Mouse (Mus musculus): ENCODE data around the gene Zfp365. TPM values are rescaled to one million over a fixed set of nuclear protein-coding genes. Genes with fewer than 3 reads are reported as not detected.

The Zfp365 gene
- total RNA-seq, 4 experiments from 2014 or later = 214 to 255 (median 232) TPM

DNA sequence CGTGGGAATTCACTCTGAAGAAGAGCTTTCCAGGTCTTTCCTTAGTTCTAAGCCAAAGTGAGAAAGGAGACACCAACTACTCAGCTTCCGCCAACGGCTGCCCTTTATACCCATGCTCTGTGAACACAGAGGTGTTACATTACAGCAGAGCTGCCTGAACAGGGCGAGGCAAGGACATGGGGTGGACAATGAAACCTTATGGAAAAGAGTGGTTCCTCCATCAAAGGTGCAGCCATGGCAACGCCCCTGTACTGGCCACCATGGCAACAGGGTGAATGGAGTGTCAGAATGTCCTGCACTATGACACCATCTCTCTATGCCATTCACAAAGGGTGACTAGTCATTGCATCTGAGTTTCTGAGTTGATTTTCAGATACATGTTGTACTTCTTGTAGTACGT lies 61.4 kb downstream of the Zfp365 start:
- no peak for DNase-seq (ENCODE audit: low spot score in 2 of 2)

DNA sequence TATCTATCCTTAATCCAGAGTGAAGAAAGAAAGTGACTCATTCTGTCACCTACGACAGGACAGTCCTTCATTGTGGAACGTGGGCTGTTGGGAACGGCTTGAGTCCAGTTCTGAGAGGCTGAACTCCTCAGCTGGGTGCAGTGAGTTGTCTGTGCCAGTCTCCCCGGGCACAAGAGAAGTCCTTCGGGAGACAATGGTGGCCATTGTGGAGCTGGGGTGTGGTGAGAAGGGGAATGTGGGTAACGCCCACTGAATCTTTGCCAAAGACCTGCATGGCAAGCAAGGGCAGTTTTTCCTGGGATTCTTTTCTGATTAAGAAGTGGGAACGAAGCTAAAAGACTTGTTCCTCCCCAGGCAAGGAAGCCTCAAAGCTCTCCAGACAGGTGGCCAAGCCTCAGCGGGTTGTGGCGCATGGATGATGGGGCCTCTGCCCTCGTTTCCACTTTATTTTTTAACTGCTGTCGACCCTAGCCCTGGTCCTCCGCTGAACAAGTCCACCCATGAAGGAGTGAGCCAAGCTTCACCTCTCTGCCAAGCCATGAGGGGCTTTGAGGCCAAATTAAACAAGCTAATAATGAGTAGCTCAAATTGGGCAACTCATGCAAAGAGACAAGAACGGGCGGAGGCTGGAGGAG lies 66.3 kb downstream of the Zfp365 start:
- no peak for DNase-seq (ENCODE audit: low spot score in 2 of 2)

DNA sequence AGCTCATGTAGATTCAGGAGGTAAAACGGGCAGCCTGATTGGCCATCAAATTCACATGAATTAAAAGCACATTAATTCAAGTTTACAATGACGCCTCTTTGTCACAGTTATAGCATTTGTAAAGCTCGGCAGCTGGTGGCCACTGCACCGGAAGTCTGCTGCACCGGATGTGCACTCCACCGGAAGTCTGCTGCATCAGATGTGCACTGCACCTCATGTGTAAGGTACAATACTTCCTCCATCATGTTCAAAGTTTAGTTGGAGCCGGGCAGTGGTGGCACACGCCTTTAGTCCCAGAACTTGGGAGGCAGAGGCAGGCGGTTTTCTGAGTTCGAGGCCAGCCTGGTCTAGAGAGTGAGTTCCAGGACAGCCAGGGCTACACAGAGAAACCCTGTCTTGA lies 70.9 kb downstream of the Zfp365 start:
- DNase-seq (ENCODE audit: low spot score in 2 of 2) = no peak

DNA sequence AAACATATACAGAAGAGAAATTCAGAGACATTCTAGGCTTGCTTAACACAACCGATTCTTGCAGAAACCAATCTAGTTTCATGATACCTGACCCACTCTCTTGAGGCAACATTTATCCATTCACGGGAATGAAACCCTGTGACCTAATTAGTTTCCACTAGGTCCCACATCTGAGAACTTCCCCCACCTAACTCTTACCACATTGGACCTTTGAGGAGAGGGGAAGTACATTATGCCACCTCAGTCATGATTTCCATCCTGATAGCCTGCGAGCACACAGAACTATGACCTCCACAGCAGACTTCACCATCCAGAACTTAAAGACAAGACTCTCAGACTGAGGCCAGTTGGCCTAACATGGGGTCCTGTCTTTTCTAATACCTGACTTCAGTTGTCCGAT lies 71.7 kb downstream of the Zfp365 start:
- DNase-seq (ENCODE audit: low spot score in 2 of 2) = no peak

DNA sequence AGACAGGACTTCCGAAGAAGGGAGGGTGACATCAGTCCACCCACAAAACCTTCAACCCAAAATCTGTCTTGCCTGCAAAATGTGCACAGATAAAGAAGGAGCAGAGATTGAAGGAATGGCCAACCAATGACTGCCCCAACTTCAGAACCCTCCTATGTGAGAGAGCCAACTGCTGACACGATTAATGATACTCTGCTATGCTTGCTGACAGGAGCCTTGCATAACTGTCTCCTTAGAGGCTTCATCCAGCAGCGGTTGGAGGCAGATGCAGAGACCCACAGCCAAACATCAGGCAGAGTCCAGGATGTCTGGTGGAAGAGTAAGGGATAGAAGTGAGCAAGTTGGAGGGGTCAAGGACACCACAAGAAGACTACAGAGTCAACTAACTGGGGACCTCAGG lies 73.3 kb downstream of the Zfp365 start:
- DNase-seq (ENCODE audit: low spot score in 2 of 2) = no peak

DNA sequence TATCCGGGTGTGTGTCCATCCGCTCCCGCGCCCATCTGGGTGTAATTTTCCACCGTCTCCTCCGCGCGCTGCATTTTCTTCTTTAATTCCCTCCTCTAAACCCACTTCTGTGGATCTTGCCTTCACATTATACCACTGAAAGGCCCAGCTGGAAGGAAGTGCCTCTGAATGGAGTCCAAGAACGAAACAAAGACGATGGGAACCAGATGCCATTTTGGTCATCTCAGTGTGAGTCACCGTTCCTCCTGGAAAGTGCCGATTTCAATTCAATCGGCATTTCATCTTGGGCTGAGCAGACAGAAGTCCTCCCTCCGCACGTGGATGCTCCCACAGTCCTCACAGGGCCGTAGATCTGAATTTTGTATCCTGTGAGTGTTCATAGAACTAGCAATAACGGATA lies 76.0 kb downstream of the Zfp365 start:
- peak; percentile 24 to 34 for DNase-seq (ENCODE audit: low spot score in 2 of 2)

Other genes with a start within 250 kb of the Zfp365 start
- 1 to 10 TPM; 5.6 to 8.2 (median 7.0) TPM for gene Rtkn2, start 66.9 kb upstream of the Zfp365 start, total RNA-seq (2022)